Mouse (Mus musculus) gastrocnemius, adult 8-10 months (tissue): ENCODE measurements around the gene Esd. TPM values are rescaled to one million over a fixed set of nuclear protein-coding genes. Genes with fewer than 3 reads are reported as not detected.

Experiments used
- DNase-seq, 2 experiments: peaks; one replicate each; pipeline ENCODE4 v3.0.0; 2022; ENCODE audit warnings: low spot score in 2 of 2
- total RNA-seq, 4 experiments: library from RNA; stranded (reverse); gene quantifications; 2 replicates each; pipeline ENCODE4 v1.2.4; 2022

Esd gene
- 10 to 100 TPM; 62.7 to 67.5 (median 65.3) TPM for total RNA-seq

- peak; percentile 89 to 90 for DNase-seq
These were observed at the start of gene Esd for GRCm38 (mm10) chr14:74732079-74732783. Esd (plus strand) TSS chr14:74732297.

- DNase-seq, result no peak
These were observed 47.7 kb upstream of the Esd start for GRCm38 (mm10) chr14:74684298-74684978.

GRCm38 (mm10) chr14:74691963-74692362 lies 40.1 kb upstream of the Esd start:
- DNase-seq, result no peak

- no peak for DNase-seq
These were observed 35.3 kb upstream of the Esd start for GRCm38 (mm10) chr14:74696766-74697165.

- no peak for DNase-seq
These were observed 34.7 kb upstream of the Esd start for GRCm38 (mm10) chr14:74697432-74697831.

GRCm38 (mm10) chr14:74699241-74699640 lies 32.9 kb upstream of the Esd start:
- no peak for DNase-seq

GRCm38 (mm10) chr14:74703930-74704329 lies 28.2 kb upstream of the Esd start:
- no peak for DNase-seq

- no peak for DNase-seq
These were observed 23.0 kb upstream of the Esd start for GRCm38 (mm10) chr14:74709054-74709453.

- DNase-seq, result no peak
These were observed 8.6 kb upstream of the Esd start for GRCm38 (mm10) chr14:74723541-74723940.

- no peak for DNase-seq
These were observed 647 bp upstream of the Esd start for GRCm38 (mm10) chr14:74731221-74732078.

- no peak for DNase-seq
These were observed 1.3 kb downstream of the Esd start for GRCm38 (mm10) chr14:74733397-74733796.

- no peak for DNase-seq
These were observed 3.4 kb downstream of the Esd start for GRCm38 (mm10) chr14:74735471-74735870.

- DNase-seq, result no peak
These were observed 4.8 kb downstream of the Esd start for GRCm38 (mm10) chr14:74736850-74737249.

GRCm38 (mm10) chr14:74764191-74764918 lies 32.3 kb downstream of the Esd start:
- DNase-seq, result peak; percentile 37 to 48

GRCm38 (mm10) chr14:74767892-74768291 lies 35.8 kb downstream of the Esd start:
- DNase-seq, result no peak

GRCm38 (mm10) chr14:74774046-74774619 lies 42.0 kb downstream of the Esd start:
- DNase-seq, result no peak

- DNase-seq, result no peak
These were observed 52.3 kb downstream of the Esd start for GRCm38 (mm10) chr14:74784243-74784934.

- no peak for DNase-seq
These were observed 55.6 kb downstream of the Esd start for GRCm38 (mm10) chr14:74787717-74788116.

- no peak for DNase-seq
These were observed 56.7 kb downstream of the Esd start for GRCm38 (mm10) chr14:74788766-74789165.

GRCm38 (mm10) chr14:74790535-74790934 lies 58.4 kb downstream of the Esd start:
- DNase-seq, result no peak
